Mouse (Mus musculus) kidney, adult 2 months (tissue): ENCODE data around the gene Mtch2.

ENCODE experiments used
- CTCF ChIP-seq: fragments of 200-500 bp; conservative IDR thresholded peaks from 2 replicates; pipeline ENCODE4 v1.5.1; 2011; ENCODE audit warnings: low read depth, mild to moderate bottlenecking, control low read depth, low read length, moderate library complexity, mixed read lengths; ENCODE audit not compliant: insufficient read depth, insufficient read length
- POLR2A ChIP-seq: fragments of 200-500 bp; IDR thresholded peaks from one replicate; pipeline ENCODE4 v1.6.1; 2011; ENCODE audit warnings: low read depth, low read length, control low read depth

DNA sequence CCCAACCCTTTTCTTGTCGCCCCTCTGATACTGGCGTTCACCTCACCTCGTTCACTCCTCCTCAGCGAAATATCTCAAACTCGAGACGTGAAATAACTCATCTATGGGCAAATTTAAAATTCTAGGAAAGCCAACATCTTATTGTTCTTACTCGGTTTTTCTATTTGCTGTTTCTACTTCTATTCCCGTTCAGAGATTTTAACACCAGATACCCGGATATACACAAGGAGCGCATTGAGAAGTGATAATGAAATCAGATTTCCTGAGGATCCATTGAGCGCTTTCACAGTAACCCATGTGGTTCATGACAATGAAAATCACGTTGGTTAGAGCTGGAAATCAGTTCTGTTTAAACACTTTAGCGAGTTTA lies 711 bp downstream of the Mtch2 start:
- TF ChIP-seq CTCF = no peak
- TF ChIP-seq POLR2A = no peak
